Mouse (Mus musculus): ENCODE data around the gene Tmem121.
"Not testable (repeated sequence)": the region's sequence is repeated elsewhere in the genome, so short reads cannot be mapped to it uniquely, and the experiment has no call there.

Gene Tmem121

GRCm38 (mm10) chr12:113217306-113218242, 31.8 kb downstream of the Tmem121 start:
- DNase-seq (ENCODE audit: low read depth, low spot score) = peak; percentile 86

GRCm38 (mm10) chr12:113219867-113220266, 34.1 kb downstream of the Tmem121 start:
- no peak for DNase-seq (ENCODE audit: low read depth, low spot score)

- DNase-seq (ENCODE audit: low read depth, low spot score) = peak; percentile 75
Measured at GRCm38 (mm10) chr12:113220447-113220846, 34.7 kb downstream of the Tmem121 start.

- DNase-seq (ENCODE audit: low read depth, low spot score) = no peak
Measured at GRCm38 (mm10) chr12:113221289-113221688, 35.6 kb downstream of the Tmem121 start.

GRCm38 (mm10) chr12:113222121-113222636, 36.4 kb downstream of the Tmem121 start:
- DNase-seq (ENCODE audit: low read depth, low spot score) = peak; percentile 87

- DNase-seq (ENCODE audit: low read depth, low spot score) = peak; percentile 65
Measured at GRCm38 (mm10) chr12:113222748-113223147, 37.0 kb downstream of the Tmem121 start.

DNA sequence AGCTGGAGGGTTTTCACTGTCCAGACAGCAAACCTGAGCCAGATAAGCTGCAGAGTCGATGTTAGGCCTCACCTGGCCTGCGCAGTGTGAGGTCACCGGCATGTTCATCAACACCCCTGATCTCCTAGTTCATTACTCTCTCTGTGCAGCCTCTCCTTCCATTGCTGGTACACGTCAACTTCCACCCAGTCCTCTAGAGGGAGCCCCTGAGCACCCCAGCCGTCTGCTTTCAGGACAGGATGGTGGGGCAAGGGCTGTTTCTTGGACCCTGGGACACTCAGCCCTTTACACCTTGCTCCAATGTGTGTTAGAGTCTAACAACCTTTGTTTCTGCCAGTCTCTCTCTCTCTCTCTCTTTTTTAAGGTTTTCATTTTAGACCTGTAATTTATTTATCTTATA, 38.5 kb downstream of the Tmem121 start:
- DNase-seq (ENCODE audit: low read depth, low spot score) = no peak

- DNase-seq (ENCODE audit: low read depth, low spot score) = no peak
Measured at GRCm38 (mm10) chr12:113224687-113225091, 39.0 kb downstream of the Tmem121 start.

DNA sequence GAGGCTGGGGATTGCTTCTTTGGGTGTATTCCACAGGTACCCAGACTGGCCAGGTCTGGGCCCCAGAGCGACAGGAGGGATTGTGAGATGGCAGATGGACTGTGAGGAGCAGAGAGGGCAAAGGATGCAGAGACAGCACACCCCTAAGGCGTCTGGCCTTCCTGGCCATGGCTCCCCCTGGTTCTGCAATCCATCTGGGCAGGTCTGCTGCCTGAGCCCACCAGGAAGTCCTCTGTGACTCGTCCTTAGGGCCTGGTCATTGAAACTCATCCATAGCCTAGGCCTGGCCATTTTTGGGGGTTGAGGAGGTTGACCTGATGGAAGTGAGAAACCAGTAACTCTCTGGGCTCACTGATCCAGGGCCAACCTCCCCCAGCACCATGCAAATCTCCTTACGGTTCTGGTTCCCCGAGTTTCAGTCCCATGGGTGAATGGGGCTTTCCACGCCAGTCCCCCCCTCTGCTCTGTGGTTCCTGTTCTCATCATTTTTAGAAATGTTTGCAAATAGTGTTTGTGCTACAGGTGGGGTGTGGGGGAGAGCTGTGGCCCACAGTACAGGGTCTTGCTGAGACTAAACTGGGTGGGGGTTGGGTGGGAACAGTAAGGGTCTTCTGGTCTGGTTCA, 42.4 kb downstream of the Tmem121 start:
- no peak for DNase-seq (ENCODE audit: low read depth, low spot score)

DNA sequence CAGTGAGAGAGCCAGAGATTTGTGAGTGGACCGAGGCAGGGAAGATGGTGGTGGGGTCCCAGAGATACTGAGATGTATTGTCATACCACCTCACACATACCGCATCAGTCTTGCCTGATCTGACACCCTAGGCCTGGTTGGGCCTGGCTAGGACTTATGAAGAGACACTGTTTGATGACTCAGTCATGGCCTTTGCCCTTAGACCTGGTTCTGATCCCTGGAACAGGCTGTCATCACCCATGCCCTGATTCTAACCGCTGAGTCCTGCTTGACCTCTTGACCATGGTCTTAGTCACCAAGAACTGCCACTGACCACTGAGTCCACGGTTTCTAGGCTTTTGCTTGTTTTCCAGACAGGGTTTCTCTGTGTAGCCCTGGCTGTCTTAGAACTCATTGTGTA, 45.0 kb downstream of the Tmem121 start:
- no peak for DNase-seq (ENCODE audit: low read depth, low spot score)

DNA sequence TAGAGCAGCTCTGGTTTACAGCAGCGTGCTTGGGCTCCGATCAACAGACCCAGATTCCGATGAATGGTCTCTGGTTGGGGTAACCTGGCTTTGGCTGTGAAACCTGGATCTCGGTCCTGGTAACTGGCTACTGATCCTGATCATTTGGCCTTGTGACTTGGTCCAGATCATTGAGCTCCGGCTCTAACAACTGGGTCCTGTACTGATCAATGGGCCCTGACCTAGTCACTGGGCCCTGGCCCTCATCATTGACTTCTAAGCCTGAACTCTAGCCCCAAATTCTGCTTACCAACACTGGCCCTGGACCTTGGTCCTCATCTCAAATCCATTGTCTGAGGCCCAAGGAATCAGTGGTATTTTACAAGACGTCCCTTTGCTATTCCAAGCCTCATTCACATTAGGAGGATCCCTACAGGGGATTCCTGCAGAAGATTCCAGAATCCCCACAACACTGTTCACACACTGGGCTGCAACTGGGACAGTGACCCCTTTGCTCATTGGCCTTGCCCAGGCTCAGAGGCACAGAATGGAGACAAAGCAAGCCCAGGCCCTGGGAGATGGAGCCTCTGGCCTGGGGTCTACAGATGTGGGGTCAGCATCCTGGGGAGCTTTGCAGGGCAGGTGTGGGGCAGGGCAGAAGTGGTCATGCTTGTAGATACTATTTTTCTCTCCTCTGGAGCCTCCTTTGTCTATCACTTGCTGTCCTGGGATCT, 46.0 kb downstream of the Tmem121 start:
- DNase-seq (ENCODE audit: low read depth, low spot score) = not testable (repeated sequence)

- not testable (repeated sequence) for DNase-seq (ENCODE audit: low read depth, low spot score)
Measured at GRCm38 (mm10) chr12:113232264-113232750, 46.6 kb downstream of the Tmem121 start.
